Mouse (Mus musculus) forebrain, embryonic 14.5 days (tissue): ENCODE results near the gene Als2cr12. TPM values are rescaled to one million over a fixed set of nuclear protein-coding genes. Genes with fewer than 3 reads are reported as not detected.
A peak's percentile ranks its signal among the peaks of the same experiment; 100 is the strongest.
"Not testable (repeated sequence)": the region's sequence is repeated elsewhere in the genome, so short reads cannot be mapped to it uniquely, and the experiment has no call there.

ENCODE experiments used
- ATAC-seq: fragments of 200-750 bp; cut with Nextera tagmentation; 2 replicates; pipeline ENCODE4 v1.8.0; 2017; ENCODE audit warnings: mild to moderate bottlenecking, moderate library complexity
- DNase-seq: peaks from one replicate; pipeline ENCODE4 v3.0.0-alpha.2; 2015; ENCODE audit warnings: low spot score
- H3K27ac ChIP-seq: fragments of 300-500 bp; sonication (generic); 2 replicates; pipeline ENCODE4 v1.5.1; 2014; ENCODE audit warnings: low read depth, mild to moderate bottlenecking, control low read depth, low read length, moderate library complexity
- H3K27me3 ChIP-seq: fragments of 300-500 bp; sonication (generic); replicated peaks from 2 replicates; pipeline ENCODE4 v1.6.1; 2014; ENCODE audit warnings: low read length, control low read depth, mixed read lengths; ENCODE audit not compliant: control insufficient read depth, insufficient read depth
- H3K36me3 ChIP-seq: fragments of 300-500 bp; sonication (generic); 2 replicates; pipeline ENCODE4 v1.6.1; 2014; ENCODE audit warnings: low read length, control low read depth; ENCODE audit not compliant: control insufficient read depth, insufficient read depth
- H3K4me1 ChIP-seq: fragments of 300-500 bp; sonication (generic); 2 replicates; pipeline ENCODE4 v1.6.1; 2014; ENCODE audit warnings: antibody characterized with exemption, low read length, control low read depth; ENCODE audit not compliant: control insufficient read depth, insufficient read depth
- H3K4me2 ChIP-seq: fragments of 300-500 bp; sonication (generic); 2 replicates; pipeline ENCODE4 v1.6.1; 2014; ENCODE audit warnings: mild to moderate bottlenecking, control low read depth, low read length
- H3K4me3 ChIP-seq: fragments of 300-500 bp; sonication (generic); 2 replicates; pipeline ENCODE4 v1.5.1; 2014; ENCODE audit warnings: low read depth, low read length, control low read depth
- H3K9ac ChIP-seq: fragments of 300-500 bp; sonication (generic); 2 replicates; pipeline ENCODE4 v1.6.1; 2014; ENCODE audit warnings: mild to moderate bottlenecking, low read length, control low read depth, moderate library complexity
- H3K9me3 ChIP-seq: fragments of 300-500 bp; sonication (generic); replicated peaks from 2 replicates; pipeline ENCODE4 v1.6.1; 2016; ENCODE audit warnings: low read length, control low read depth, mixed read lengths; ENCODE audit not compliant: control insufficient read depth
- WGBS: fragments of 180-500 bp; shearing (Covaris S2); extraction: QIAGEN DNeasy Blood & Tissue Kit; methylation state at CpG from one replicate; pipeline ENCODE4 v1.1.7; 2014; 5-methylcytosine and 5-hydroxymethylcytosine counted together
- polyA plus RNA-seq: library from polyadenylated mRNA; unstranded; fragments of >200 nt; fragmentation: Nextera tagmentation; extraction: Ambion mirVana; gene quantifications from 2 replicates; pipeline ENCODE4 v1.2.1, GENCODE M21; 2014

Als2cr12 gene
- polyA plus RNA-seq, 1 experiment from 2014 or later = not detected

- not testable (repeated sequence) for DNase-seq, ATAC-seq, H3K4me2 ChIP-seq, H3K4me1 ChIP-seq, H3K9me3 ChIP-seq, H3K27me3 ChIP-seq, H3K27ac ChIP-seq, H3K36me3 ChIP-seq, H3K4me3 ChIP-seq, H3K9ac ChIP-seq
- 76% methylated on average over 5 of the region's 5 CpGs for WGBS
Observed at GRCm38 (mm10) chr1:58678412-58678811, 17.4 kb downstream of the Als2cr12 start.

GRCm38 (mm10) chr1:58677575-58677974 lies 18.2 kb downstream of the Als2cr12 start:
- Histone ChIP-seq H3K27me3 (no peaks in the 10 kb centered on the region), H3K4me1 (no peaks in the 10 kb centered on the region), H3K9ac (no peak overlapping the region), H3K36me3 (no peaks in the 10 kb centered on the region), H3K9me3 (no peaks in the 10 kb centered on the region), H3K27ac (no peak overlapping the region), H3K4me2 (no peak overlapping the region), H3K4me3 (no peak overlapping the region)
- WGBS = 87% methylated on average over 1 of the region's 1 CpGs
- DNase-seq = peak; percentile 44
- no peak for ATAC-seq

GRCm38 (mm10) chr1:58675011-58675410 lies 20.8 kb downstream of the Als2cr12 start:
- Histone ChIP-seq H3K4me1 (no peaks in the 10 kb centered on the region), H3K9me3 (no peaks in the 10 kb centered on the region), H3K4me2 (no peak overlapping the region), H3K4me3 (no peak overlapping the region), H3K9ac (no peak overlapping the region), H3K36me3 (no peaks in the 10 kb centered on the region), H3K27me3 (no peaks in the 10 kb centered on the region), H3K27ac (no peak overlapping the region)
- 88% methylated on average over 3 of the region's 3 CpGs for WGBS
- DNase-seq (no peak), ATAC-seq (no peak)

GRCm38 (mm10) chr1:58672116-58672515 lies 23.7 kb downstream of the Als2cr12 start:
- H3K9me3 ChIP-seq = no peaks in the 10 kb centered on the region
- no peak for DNase-seq
- H3K4me2 ChIP-seq = no peak overlapping the region
- H3K36me3 ChIP-seq = no peaks in the 10 kb centered on the region
- H3K4me3 ChIP-seq = no peak overlapping the region
- H3K27ac ChIP-seq = no peak overlapping the region
- no peaks in the 10 kb centered on the region for H3K27me3 ChIP-seq
- no peaks in the 10 kb centered on the region for H3K4me1 ChIP-seq
- H3K9ac ChIP-seq = no peak overlapping the region
- ATAC-seq = no peak
- 92% methylated on average over 2 of the region's 2 CpGs for WGBS

- not testable (repeated sequence) for H3K27ac ChIP-seq, H3K4me3 ChIP-seq, H3K4me2 ChIP-seq, H3K9ac ChIP-seq, DNase-seq, ATAC-seq, H3K36me3 ChIP-seq, H3K4me1 ChIP-seq, H3K9me3 ChIP-seq, H3K27me3 ChIP-seq
- 96% methylated on average over 3 of the region's 3 CpGs for WGBS
Observed at GRCm38 (mm10) chr1:58669635-58670034, 26.2 kb downstream of the Als2cr12 start.

GRCm38 (mm10) chr1:58668191-58668590 lies 27.6 kb downstream of the Als2cr12 start:
- ATAC-seq (no peak), DNase-seq (no peak)
- WGBS = 82% methylated on average over 5 of the region's 5 CpGs
- Histone ChIP-seq H3K27me3 (no peaks in the 10 kb centered on the region), H3K9ac (no peak overlapping the region), H3K36me3 (no peaks in the 10 kb centered on the region), H3K9me3 (no peaks in the 10 kb centered on the region), H3K4me2 (no peak overlapping the region), H3K4me3 (no peak overlapping the region), H3K27ac (no peak overlapping the region), H3K4me1 (no peaks in the 10 kb centered on the region)

GRCm38 (mm10) chr1:58663365-58663764 lies 32.4 kb downstream of the Als2cr12 start:
- not testable (repeated sequence) for H3K4me1 ChIP-seq, H3K9me3 ChIP-seq, H3K4me2 ChIP-seq, ATAC-seq, H3K27ac ChIP-seq, H3K36me3 ChIP-seq, H3K4me3 ChIP-seq, H3K9ac ChIP-seq, DNase-seq, H3K27me3 ChIP-seq
- WGBS = 88% methylated on average over 3 of the region's 3 CpGs

GRCm38 (mm10) chr1:58662671-58663070 lies 33.1 kb downstream of the Als2cr12 start:
- H3K36me3 ChIP-seq, H3K9ac ChIP-seq, DNase-seq, H3K27ac ChIP-seq, H3K4me2 ChIP-seq, ATAC-seq, H3K4me3 ChIP-seq, H3K4me1 ChIP-seq, H3K27me3 ChIP-seq, H3K9me3 ChIP-seq: not testable (repeated sequence)
- 91% methylated on average over 5 of the region's 5 CpGs for WGBS

GRCm38 (mm10) chr1:58652480-58653403 lies 43.0 kb downstream of the Als2cr12 start:
- ATAC-seq = peak; percentile 91
- under 1% methylated on average over 37 of the region's 37 CpGs for WGBS
- H3K27ac ChIP-seq = no peak overlapping the region
- H3K9me3 ChIP-seq = no peaks in the 10 kb centered on the region
- no peaks in the 10 kb centered on the region for H3K4me1 ChIP-seq
- peak; percentile 67 for DNase-seq
- H3K27me3 ChIP-seq = no peaks in the 10 kb centered on the region
- no peaks in the 10 kb centered on the region for H3K36me3 ChIP-seq
- H3K4me3 ChIP-seq = peak overlapping the region; percentile 39
- peak overlapping the region; percentile 63 for H3K9ac ChIP-seq
- H3K4me2 ChIP-seq = peak overlapping the region; percentile 55
